Mouse (Mus musculus) limb, embryonic 12.5 days (tissue): Measurements from ENCODE around the gene Bach1. TPM values are rescaled to one million over a fixed set of nuclear protein-coding genes. Genes with fewer than 3 reads are reported as not detected.

Experiments
- ATAC-seq: fragments of 200-750 bp; cut with Nextera tagmentation; 2 replicates; pipeline ENCODE4 v1.8.0; 2017; ENCODE audit warnings: low read depth, moderate TSS enrichment; ENCODE audit not compliant: insufficient number of reproducible peaks, insufficient read depth, low FRiP score, low TSS enrichment
- H3K27ac ChIP-seq: fragments of 300-500 bp; sonication (generic); 2 replicates; pipeline ENCODE4 v1.5.1; 2016; ENCODE audit warnings: mild to moderate bottlenecking, moderate library complexity
- H3K27me3 ChIP-seq: fragments of 300-500 bp; sonication (generic); 2 replicates; pipeline ENCODE4 v1.6.1; 2016; ENCODE audit warnings: mild to moderate bottlenecking, moderate library complexity
- H3K36me3 ChIP-seq: fragments of 300-500 bp; sonication (generic); 2 replicates; pipeline ENCODE4 v1.6.1; 2016; ENCODE audit warnings: mild to moderate bottlenecking, moderate library complexity
- H3K4me1 ChIP-seq: fragments of 300-500 bp; sonication (generic); replicated peaks from 2 replicates; pipeline ENCODE4 v1.6.1; 2016
- H3K4me2 ChIP-seq: fragments of 300-500 bp; sonication (generic); 2 replicates; pipeline ENCODE4 v1.6.1; 2016; ENCODE audit warnings: mild to moderate bottlenecking, moderate library complexity
- H3K4me3 ChIP-seq: fragments of 300-500 bp; sonication (generic); replicated peaks from 2 replicates; pipeline ENCODE4 v1.5.1; 2016; ENCODE audit warnings: mild to moderate bottlenecking
- H3K9ac ChIP-seq: fragments of 300-500 bp; sonication (generic); replicated peaks from 2 replicates; pipeline ENCODE4 v1.6.1; 2016; ENCODE audit warnings: mild to moderate bottlenecking, moderate library complexity
- H3K9me3 ChIP-seq: fragments of 300-500 bp; sonication (generic); 2 replicates; pipeline ENCODE4 v1.6.1; 2016; ENCODE audit warnings: mild to moderate bottlenecking, moderate library complexity
- WGBS: fragments of 180-500 bp; shearing (Covaris S2); methylation state at CpG from one replicate; pipeline ENCODE4 v1.1.7; 2016; 5-methylcytosine and 5-hydroxymethylcytosine counted together
- polyA plus RNA-seq: library from polyadenylated mRNA; unstranded; fragments of >200 nt; fragmentation: Nextera tagmentation; extraction: Ambion mirVana; gene quantifications from 2 replicates; pipeline ENCODE4 v1.2.1, GENCODE M21; 2016

Bach1 gene
- polyA plus RNA-seq, 1 experiment from 2014 or later: 19.4 TPM

DNA sequence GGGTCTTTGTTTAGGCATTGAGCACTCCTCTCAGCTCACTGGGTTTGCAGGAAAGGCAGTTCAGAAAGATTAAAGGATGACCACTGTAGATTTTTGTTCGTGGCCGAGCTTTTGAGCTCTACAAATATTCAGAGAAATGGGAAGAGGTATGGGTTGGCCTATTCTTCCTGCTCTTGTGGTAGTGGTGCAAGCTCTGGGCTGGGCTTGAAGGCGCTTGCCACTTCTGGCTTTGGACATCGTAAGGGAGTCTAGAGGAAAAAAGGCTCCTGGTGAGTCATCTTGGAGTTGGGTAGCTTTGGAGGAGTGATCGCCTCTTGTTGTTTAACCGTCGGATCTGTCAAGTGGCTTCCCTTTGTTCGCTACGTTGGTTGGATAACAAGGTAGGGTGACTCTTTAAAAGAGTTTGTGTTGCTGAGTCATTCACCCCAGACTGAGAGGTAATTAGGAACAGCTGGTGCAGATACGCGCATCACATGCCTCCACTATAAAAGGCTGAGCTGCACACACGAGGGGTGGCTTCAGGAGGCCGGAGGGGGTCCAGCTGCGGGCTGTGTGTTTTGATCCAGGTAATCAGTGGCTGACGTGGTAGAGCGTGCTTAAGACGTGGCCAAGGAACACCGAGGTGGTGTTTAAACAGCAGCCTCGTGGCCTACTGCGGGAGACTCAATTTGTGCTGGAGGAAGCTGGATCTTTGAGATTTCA lies 1.1 kb downstream of the Bach1 start:
- ATAC-seq: peak; percentile 18; the same call in 1 of the 2 replicates
- Histone ChIP-seq H3K4me1 (peaks cover 31% of the 10 kb centered on the region), H3K27me3 (peaks cover 4% of the 10 kb centered on the region; the same call in 1 of the 2 replicates), H3K4me3 (peak overlapping the region; percentile 87), H3K9ac (peak overlapping the region; percentile 92), H3K27ac (peak overlapping the region; percentile 90), H3K36me3 (no peaks in the 10 kb centered on the region), H3K4me2 (peak overlapping the region; percentile 76), H3K9me3 (no peaks in the 10 kb centered on the region)
- WGBS: under 1% methylated on average over 20 of the region's 20 CpGs

DNA sequence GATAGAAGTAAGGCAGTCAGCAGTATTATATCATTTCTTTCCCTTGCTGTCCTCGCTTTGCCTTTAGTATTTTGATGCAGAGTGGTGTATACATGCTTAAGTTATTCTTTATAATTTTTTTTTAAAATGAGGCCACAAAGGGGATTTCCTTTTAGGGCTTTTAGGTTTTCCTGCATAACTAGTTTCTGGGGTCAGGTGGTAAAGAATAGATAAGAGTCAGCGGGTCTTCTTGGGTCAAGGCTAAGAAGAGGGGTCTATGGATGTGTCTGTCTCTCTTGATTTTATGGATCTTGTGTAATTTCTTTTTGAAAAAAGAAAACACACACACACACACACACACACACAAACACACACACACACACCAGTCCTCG lies 1.6 kb downstream of the Bach1 start:
- WGBS: 31% methylated on average over 3 of the region's 3 CpGs
- ATAC-seq: no peak
- H3K27ac ChIP-seq: peak overlapping the region; percentile 90; the same call in 1 of the 2 replicates
- peak overlapping the region; percentile 76 for H3K4me2 ChIP-seq
- peaks cover 4% of the 10 kb centered on the region; the same call in 1 of the 2 replicates for H3K27me3 ChIP-seq
- H3K4me1 ChIP-seq: peaks cover 32% of the 10 kb centered on the region
- peak overlapping the region; percentile 87 for H3K4me3 ChIP-seq
- peak overlapping the region; percentile 92; the same call in 1 of the 2 replicates for H3K9ac ChIP-seq
- no peaks in the 10 kb centered on the region for H3K9me3 ChIP-seq
- no peaks in the 10 kb centered on the region for H3K36me3 ChIP-seq

DNA sequence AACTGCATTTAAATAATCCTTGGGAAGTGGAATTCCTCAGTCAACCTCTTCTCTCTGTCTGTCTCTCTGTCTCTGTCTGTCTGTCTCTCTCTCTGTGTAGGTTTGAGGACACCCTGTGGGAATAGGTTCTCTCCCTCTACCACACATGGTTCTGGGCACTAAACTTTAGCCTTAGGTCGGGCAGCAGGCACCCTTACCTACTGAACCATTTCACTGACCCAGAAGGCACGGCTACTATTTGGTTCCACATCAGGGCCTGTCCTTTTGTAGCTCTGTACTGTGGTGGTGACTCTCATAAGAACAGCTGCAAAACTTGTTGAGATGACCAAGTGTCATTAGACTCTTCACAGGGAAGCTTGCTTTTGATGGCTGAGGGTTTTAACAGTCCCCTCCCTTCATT lies 3.1 kb downstream of the Bach1 start:
- no peaks in the 10 kb centered on the region for H3K9me3 ChIP-seq
- WGBS: 86% methylated on average over 2 of the region's 2 CpGs
- peaks cover 42% of the 10 kb centered on the region for H3K4me1 ChIP-seq
- H3K4me3 ChIP-seq: no peak overlapping the region
- H3K4me2 ChIP-seq: no peak overlapping the region
- H3K27ac ChIP-seq: no peak overlapping the region
- no peak for ATAC-seq
- H3K27me3 ChIP-seq: peaks cover 4% of the 10 kb centered on the region; the same call in 1 of the 2 replicates
- H3K9ac ChIP-seq: no peak overlapping the region
- H3K36me3 ChIP-seq: no peaks in the 10 kb centered on the region

DNA sequence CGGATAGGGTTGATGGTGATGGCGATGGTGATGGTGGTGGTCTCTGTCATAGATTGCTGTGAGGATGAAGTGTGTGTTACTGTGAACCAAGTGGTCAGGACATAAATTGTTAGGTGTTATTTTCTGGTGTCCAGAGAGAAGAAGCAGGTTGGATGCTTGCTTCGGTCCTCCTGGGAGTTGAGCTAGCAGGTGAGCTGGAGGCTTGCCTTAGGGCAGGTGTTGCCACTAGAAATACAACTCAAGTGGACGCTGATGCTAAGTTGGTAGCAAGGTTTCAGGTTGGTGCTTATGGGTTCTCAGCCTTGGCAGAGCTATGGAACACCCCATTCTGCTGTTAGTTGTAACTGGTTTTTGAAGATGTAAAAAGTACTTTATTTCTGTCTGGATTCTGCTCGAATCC lies 4.1 kb downstream of the Bach1 start:
- Histone ChIP-seq H3K27me3 (no peaks in the 10 kb centered on the region), H3K36me3 (no peaks in the 10 kb centered on the region), H3K4me3 (no peak overlapping the region), H3K9me3 (no peaks in the 10 kb centered on the region), H3K4me1 (peaks cover 45% of the 10 kb centered on the region), H3K27ac (no peak overlapping the region), H3K4me2 (no peak overlapping the region), H3K9ac (no peak overlapping the region)
- WGBS: 86% methylated on average over 5 of the region's 5 CpGs
- no peak for ATAC-seq

DNA sequence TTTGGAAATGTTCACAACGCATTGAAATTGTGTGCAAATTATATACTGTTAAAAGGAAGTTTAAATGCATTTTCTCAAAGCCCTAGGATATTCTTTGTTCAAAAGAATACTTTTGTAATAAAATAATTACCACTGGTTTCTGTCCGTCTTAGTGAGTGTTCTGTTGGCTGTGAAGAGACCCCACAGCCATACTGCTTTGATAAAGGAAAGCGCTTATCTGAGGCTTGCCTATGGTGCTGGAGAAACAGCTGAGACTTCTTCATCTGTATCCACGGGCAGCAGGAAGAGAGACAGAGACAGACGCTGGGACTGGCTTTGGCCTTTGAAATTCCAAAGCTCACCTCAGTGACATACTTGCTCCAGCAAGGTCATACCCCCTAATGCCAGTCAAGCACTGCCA lies 5.5 kb downstream of the Bach1 start:
- no peak overlapping the region for H3K4me3 ChIP-seq
- no peaks in the 10 kb centered on the region for H3K27me3 ChIP-seq
- H3K9ac ChIP-seq: no peak overlapping the region
- H3K4me1 ChIP-seq: peaks cover 51% of the 10 kb centered on the region
- H3K27ac ChIP-seq: no peak overlapping the region
- H3K4me2 ChIP-seq: no peak overlapping the region
- no peaks in the 10 kb centered on the region for H3K9me3 ChIP-seq
- no peak for ATAC-seq
- WGBS: 65% methylated on average over 5 of the region's 5 CpGs
- no peaks in the 10 kb centered on the region for H3K36me3 ChIP-seq

DNA sequence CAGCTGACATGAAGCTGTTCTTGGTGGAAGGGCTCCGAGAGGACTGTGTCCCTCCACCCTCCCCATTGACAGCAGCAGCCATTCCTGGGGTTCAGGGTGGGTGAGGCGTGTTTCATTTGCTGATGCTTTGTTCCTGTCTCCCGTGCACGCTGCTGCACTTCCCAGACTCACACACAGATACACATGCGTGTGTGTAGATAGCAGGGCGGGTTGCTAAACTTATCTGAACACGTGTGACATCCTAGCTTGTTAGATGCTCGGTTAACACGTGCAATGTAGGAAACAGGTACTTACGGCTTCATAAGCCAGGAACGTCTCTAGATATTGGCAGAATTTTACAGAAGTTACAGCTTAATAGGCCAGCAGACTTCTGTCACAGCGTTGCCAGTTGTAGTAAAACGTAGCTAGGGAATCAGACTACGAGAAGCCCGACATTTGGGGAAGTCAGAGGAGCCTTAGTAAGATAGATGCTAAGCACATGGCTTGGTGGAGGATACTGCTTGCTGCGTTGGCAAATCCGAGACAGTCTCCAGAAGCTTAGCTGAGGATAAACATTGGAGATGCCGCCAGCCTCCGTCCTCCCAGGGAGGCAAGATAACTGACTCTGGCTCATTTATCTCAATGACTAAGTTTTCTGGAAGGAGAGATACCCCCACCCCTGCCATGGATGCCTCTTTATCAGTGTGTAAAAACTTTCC lies 7.3 kb downstream of the Bach1 start:
- peak overlapping the region; percentile 3; the same call in 1 of the 2 replicates for H3K4me2 ChIP-seq
- 59% methylated on average over 19 of the region's 19 CpGs for WGBS
- no peaks in the 10 kb centered on the region for H3K9me3 ChIP-seq
- H3K27ac ChIP-seq: no peak overlapping the region
- H3K4me1 ChIP-seq: peaks cover 43% of the 10 kb centered on the region
- H3K27me3 ChIP-seq: no peaks in the 10 kb centered on the region
- ATAC-seq: no peak
- H3K4me3 ChIP-seq: no peak overlapping the region
- H3K9ac ChIP-seq: no peak overlapping the region
- H3K36me3 ChIP-seq: no peaks in the 10 kb centered on the region

DNA sequence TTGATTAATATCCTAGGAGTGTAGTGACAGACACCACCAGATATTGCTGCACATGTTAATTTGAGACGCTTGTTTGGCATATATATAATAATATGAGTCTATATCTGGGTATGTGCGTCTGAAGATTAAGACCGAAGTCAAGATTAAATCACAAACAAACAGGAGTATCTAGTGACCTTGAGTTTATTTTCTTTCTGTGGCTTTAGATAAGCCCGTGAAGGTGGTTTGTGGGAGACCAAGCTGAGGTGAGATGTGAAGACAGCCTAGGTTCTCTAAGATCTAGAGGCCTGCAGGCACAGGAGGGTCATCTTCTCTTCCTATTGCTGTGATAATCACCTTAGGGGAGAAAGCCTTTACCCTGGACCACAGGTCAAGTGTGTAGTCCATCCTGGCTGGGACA lies 8.6 kb downstream of the Bach1 start:
- ATAC-seq: no peak
- H3K9me3 ChIP-seq: no peaks in the 10 kb centered on the region
- H3K4me3 ChIP-seq: no peak overlapping the region
- no peaks in the 10 kb centered on the region for H3K27me3 ChIP-seq
- no peak overlapping the region for H3K4me2 ChIP-seq
- H3K4me1 ChIP-seq: peaks cover 43% of the 10 kb centered on the region
- H3K36me3 ChIP-seq: no peaks in the 10 kb centered on the region
- WGBS: 89% methylated on average over 4 of the region's 4 CpGs
- H3K9ac ChIP-seq: no peak overlapping the region
- H3K27ac ChIP-seq: no peak overlapping the region

DNA sequence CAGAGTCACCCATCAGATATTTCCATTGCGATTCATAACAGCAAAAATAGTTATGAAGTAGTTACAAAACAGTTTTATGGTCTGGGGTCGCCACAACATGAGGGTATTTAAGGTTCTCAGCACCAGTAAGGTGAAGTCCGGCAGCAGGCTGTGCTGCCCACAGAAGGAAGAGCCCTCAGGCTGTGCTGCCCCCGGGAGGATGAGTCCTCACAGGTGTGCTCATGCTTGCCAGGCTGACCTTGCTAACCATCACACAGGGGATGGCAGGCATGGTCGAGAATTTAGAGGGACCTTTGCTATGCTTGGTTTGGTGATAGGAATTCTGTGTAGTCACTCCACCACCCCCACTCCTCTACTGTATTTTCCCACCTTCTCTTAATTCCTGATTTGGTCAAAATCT lies 9.8 kb downstream of the Bach1 start:
- Histone ChIP-seq H3K4me2 (no peak overlapping the region), H3K27ac (no peak overlapping the region), H3K4me3 (no peak overlapping the region), H3K27me3 (no peaks in the 10 kb centered on the region), H3K9me3 (no peaks in the 10 kb centered on the region), H3K4me1 (peaks cover 42% of the 10 kb centered on the region), H3K36me3 (no peaks in the 10 kb centered on the region), H3K9ac (no peak overlapping the region)
- 77% methylated on average over 5 of the region's 5 CpGs for WGBS
- no peak for ATAC-seq

DNA sequence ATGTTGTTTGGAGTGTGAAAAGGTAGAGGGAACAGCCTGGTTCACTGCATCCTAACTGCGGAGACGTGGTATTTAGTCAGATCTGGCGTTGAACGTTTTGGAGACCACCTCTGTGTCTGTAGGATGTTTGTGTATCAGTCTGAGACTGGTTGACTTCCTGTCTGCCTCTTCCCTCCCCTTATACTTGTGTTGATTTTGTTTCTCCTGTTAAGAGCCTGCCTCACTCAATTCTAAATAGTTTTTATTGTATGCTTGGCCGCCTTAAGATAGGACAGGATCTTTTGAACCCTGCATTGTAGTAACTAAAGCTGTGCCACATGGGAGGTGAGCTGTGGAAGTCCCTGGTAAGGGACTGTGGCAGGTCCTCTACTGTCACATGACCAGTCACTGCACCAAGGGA lies 10.4 kb downstream of the Bach1 start:
- 70% methylated on average over 5 of the region's 5 CpGs for WGBS

DNA sequence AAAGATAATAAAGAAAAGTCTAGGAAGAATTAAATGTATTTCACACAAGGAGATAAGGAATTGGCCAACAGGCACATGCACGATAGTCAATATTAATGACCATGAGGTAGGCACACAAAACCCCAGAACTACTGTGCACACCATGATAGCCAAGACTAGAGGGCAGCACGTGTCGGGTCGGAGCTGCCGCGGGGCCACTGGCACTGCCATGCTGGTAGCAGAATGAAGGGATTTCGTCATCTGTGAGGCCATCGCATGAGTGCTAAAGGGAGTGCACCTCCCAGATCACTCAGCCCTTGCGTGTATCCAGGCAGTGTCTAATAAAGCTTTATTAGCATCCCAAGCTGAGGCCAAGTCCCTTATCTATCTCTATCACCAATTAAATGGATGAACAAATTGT lies 11.2 kb downstream of the Bach1 start:
- Histone ChIP-seq H3K9ac (no peak overlapping the region), H3K27ac (no peak overlapping the region), H3K27me3 (no peaks in the 10 kb centered on the region), H3K9me3 (no peaks in the 10 kb centered on the region), H3K4me3 (no peak overlapping the region), H3K4me2 (no peak overlapping the region), H3K4me1 (peaks cover 37% of the 10 kb centered on the region), H3K36me3 (no peaks in the 10 kb centered on the region)
- no peak for ATAC-seq
- 95% methylated on average over 9 of the region's 9 CpGs for WGBS

More for the DNA sequence above, 10.4 kb downstream of the Bach1 start:
- H3K4me2 ChIP-seq: no peak overlapping the region
- no peak overlapping the region for H3K27ac ChIP-seq
- no peak overlapping the region for H3K4me3 ChIP-seq
- H3K4me1 ChIP-seq: peaks cover 43% of the 10 kb centered on the region
- H3K27me3 ChIP-seq: no peaks in the 10 kb centered on the region
- no peak for ATAC-seq
- H3K9ac ChIP-seq: no peak overlapping the region
- no peaks in the 10 kb centered on the region for H3K9me3 ChIP-seq
- no peaks in the 10 kb centered on the region for H3K36me3 ChIP-seq

DNA sequence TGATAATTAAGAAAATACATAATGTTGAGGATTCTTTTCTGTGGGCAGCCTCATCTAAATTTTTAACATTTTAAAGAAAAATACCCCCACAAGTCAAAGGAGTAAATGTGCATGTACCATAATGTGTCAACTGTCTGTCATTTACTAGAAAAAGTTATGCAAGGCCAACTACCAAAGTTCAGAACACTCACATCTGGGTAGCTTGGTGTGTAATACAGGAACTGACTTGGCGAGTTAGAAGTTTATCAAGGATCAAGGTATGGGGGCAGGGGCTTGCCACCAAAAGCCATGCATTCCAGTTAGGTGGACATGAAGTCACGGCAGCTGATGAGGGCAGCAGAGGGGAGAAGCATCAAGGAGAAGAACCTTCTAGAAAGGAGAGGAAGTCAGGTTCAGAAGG lies 13.2 kb downstream of the Bach1 start:
- Histone ChIP-seq H3K4me1 (peaks cover 43% of the 10 kb centered on the region), H3K36me3 (peaks cover 9% of the 10 kb centered on the region), H3K27me3 (no peaks in the 10 kb centered on the region), H3K4me2 (no peak overlapping the region), H3K9me3 (no peaks in the 10 kb centered on the region), H3K4me3 (no peak overlapping the region), H3K27ac (no peak overlapping the region), H3K9ac (no peak overlapping the region)
- no peak for ATAC-seq
- WGBS: 92% methylated on average over 2 of the region's 2 CpGs
